Mouse (Mus musculus) cerebellum, adult 11-12 months (tissue): Measurements from ENCODE around the gene Vcl.

Source experiments
- DNase-seq: peaks from one replicate; pipeline ENCODE4 v3.0.0; 2022

The Vcl gene

DNA sequence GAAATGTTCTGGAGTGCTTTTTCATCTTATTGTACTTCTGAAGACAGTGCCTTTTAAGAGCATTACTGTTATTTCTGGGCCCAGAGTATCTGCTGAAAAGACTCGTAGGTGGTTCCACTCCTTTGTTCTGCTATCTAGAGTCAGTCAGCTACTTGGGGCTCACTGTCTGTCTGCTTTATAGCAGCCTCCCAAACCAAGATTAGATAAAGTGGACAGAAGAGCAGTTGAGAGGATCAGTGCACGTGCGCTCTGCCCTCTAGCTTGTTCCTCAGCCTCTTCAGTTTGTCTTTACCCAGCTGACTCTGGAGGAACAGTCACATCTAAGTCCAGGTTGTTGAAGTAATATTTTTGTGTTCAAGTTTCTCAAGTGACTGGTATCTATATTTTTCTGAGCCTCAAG is 144.8 kb downstream of the Vcl start:
- DNase-seq, result no peak

DNA sequence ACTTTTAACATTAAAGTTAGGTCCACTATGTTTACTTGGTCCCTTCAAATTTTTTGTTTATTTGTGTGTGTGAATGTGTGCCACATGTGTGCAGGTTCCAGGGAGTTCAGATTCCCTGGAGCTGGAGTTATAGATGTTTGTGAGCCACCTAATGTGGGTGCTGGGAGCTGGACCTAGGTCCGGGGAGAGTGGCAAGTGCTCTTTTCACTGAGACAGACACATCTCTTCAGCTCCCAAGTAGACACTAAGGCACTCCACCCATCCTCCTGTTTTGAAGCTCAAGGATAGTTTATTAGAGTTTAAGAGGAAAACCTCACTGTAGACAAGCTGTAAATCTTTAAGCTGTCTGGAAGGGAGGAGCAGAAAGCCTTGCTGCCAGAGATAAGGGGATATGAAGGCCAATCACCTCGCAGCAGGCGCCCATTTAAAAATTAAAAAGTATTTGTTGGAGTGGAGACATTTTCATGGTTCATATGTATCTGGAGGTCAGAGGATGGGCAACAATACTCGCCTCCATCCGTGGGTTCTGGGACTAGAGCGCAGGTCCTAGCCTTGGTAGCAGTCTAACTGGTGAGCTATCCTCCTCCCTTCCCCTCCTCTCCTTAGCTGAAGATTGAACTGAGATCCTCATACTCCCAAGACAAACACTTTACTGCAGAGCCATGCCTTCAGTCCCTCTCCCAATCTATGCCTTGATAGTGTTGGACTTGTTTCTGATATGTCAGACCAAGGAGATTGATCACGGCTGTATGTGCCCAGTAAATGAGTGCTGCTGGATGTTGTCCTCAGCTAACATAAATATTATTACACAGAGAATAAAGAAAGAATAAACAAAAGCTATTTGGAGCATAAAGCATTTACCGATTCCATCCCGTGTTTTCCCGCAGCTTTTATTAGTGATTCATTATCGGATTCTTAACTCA is 145.5 kb downstream of the Vcl start:
- no peak for DNase-seq

DNA sequence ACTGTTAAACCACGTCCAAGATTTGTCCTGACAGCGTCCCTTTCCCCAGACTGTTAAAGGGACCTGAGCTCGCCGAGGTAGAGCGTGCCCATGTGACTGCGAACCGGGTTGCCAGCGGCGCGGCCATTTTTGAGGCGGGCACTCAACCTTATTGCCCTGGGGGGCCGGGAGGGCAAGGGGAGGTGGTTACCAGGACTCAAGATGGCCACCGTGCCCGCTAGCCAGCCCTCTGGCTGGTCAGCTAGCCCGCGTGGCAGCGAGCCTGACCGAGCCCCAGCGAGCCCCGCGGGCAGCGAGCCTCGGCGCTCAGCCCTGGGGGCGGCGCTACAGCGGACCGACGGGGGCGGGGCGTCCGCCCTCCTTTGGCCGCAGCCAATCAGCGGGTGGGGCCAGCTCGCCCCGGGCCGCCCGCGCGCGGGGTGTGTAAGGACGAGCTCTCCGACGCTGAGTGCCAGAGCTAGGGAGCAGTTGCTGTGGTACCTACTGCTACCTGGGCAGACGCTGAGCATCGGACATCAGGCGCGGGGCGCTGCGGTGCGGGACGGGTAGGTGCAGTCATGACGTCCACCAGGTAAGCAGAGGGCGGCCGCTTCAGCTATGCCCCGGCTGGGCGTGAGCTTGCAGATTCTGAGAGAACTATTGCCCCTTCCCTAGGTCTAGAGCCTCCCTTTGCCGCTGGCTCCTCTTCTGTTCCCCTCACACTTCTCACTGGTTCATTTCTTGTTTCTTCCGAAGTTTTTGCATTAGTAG is 146.7 kb downstream of the Vcl start:
- peak; percentile 98 for DNase-seq

DNA sequence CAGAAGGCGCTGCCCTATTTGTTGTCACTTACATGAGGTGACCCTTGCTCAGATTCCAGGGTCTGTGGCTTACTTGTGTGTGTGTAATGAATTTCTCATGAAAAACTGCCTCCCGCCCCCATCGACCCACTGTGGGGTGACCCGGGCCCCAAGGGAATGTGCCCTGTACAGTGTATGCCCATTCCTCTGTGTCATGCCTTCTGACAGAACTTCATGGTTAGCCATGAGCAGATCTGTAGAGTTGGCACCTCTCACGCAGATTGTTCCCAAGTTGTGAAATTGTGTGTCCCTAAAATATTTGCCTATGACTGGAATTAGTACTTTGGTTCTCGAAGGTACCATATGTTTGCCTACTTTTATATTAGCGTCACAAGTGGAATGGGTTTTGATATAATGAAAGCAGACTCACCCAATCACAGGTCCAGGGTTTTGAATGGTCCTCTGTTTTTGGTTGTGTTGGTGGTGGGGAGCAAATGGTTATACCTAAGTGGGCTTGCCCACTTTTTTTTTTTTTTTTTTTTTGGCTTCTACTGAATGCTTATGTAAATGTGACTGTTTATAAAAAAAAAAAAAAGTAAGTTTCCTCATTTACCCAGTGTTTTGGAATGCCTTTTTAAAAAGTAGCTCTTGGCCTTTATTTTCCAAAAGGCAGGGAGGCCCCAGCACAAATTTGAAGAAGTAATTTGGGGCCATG is 147.4 kb downstream of the Vcl start:
- DNase-seq, result peak; percentile 64

DNA sequence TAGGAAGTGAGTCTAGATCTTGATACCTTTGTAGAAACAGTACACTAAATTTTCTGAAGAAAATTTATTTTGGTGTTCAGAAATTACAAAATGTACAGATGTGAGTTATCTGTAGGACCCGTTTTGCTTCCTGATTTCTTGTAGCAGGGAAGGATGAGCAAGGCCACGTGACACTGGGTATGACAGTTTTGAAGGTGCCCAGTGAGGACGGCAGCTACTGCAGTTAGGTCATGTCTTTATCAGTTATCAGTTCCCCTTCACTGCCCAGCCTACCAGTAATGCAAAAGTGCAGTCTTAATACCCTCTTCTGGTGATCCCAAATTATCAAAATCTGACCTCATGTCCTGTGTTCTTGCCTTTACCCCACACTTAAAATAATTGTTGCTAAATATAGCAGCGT is 148.7 kb downstream of the Vcl start:
- DNase-seq, result no peak

DNA sequence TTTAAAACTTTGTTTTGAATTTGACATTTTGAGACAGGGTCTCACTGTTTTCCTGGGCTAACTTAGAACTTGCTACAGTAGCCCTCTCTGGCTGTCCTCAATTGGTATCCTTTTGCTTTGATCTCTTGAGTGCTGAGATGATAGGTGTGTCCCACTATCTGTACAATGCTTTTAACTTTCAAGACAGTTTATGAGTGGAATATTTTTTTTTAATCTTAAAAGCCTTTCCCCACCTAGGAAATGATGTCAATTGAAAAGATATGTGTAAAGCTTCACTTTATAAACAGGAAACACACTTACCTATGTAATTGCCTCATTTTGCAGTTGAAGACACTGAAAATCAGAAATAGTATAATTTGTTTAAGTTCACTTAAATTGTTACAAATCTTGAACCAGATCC is 149.3 kb downstream of the Vcl start:
- no peak for DNase-seq

DNA sequence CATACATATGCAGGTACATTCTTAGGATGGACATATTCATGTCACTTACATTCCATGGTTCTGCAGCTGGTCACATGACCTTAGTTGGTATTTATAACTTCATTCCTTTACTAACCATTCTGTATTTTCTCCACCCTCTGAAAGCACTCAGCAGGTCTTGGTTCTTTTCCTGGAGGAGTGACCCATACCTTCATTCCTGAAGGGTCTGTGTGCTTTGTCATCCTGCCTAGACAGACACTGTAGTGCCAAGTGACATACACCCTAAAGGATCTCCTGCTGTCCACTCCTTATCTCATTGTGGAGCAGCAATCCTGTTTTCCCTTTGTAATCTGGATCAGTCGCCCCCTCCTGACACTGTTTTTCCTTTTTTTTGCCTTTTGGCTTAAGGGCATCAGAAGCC is 153.6 kb downstream of the Vcl start:
- DNase-seq, result no peak
